Mouse (Mus musculus): ENCODE results near the gene Cyp2ab1. TPM values are rescaled to one million over a fixed set of nuclear protein-coding genes. Genes with fewer than 3 reads are reported as not detected.
A peak's percentile ranks its signal among the peaks of the same experiment; 100 is the strongest.

The Cyp2ab1 gene
- polyA plus RNA-seq, 1 experiment from 2014 or later = not detected

GRCm38 (mm10) chr16:20301770-20302649, 23.2 kb downstream of the Cyp2ab1 start, which contains the start of gene Parl:
TSS of gene Parl (minus strand) at chr16:20302387.
- peak within 1 kb of the TSS; percentile 86 for H3K9ac ChIP-seq (ENCODE audit: low read depth, low read length)
- no peaks in the 10 kb centered on the region for H3K27me3 ChIP-seq (ENCODE audit: control insufficient read depth, insufficient read depth, low read length)
- peaks cover 12% of the 10 kb centered on the region; the same call in 1 of the 2 replicates for H3K4me1 ChIP-seq (ENCODE audit: control insufficient read depth, insufficient read depth, low read length)
- no peaks in the 10 kb centered on the region for H3K9me3 ChIP-seq (replicated peaks; ENCODE audit: control insufficient read depth, low read length)
- WGBS (ENCODE audit: insufficient replicate concordance) = under 1% methylated on average over 52 of the region's 52 CpGs
- peak within 1 kb of the TSS; percentile 83 for H3K4me3 ChIP-seq (ENCODE audit: low read depth, low read length)
- peaks cover under 1% of the 10 kb centered on the region; the same call in 1 of the 2 replicates for H3K36me3 ChIP-seq (ENCODE audit: control insufficient read depth, insufficient read depth, low read length)
- H3K27ac ChIP-seq (ENCODE audit: low read depth, low read length) = peak within 1 kb of the TSS; percentile 64
- ATAC-seq (replicated peaks; ENCODE audit: insufficient number of reproducible peaks, low FRiP score, low TSS enrichment) = peak; percentile 80
- peak within 1 kb of the TSS; percentile 73 for H3K4me2 ChIP-seq

GRCm38 (mm10) chr16:20300076-20300475, 25.1 kb downstream of the Cyp2ab1 start:
- WGBS (ENCODE audit: insufficient replicate concordance) = 93% methylated on average over 2 of the region's 2 CpGs
- ATAC-seq (replicated peaks; ENCODE audit: insufficient number of reproducible peaks, low FRiP score, low TSS enrichment) = no peak

GRCm38 (mm10) chr16:20280238-20280637, 45.0 kb downstream of the Cyp2ab1 start:
- H3K9ac ChIP-seq (ENCODE audit: low read depth, low read length) = no peak overlapping the region
- no peak overlapping the region for H3K27ac ChIP-seq (ENCODE audit: low read depth, low read length)
- WGBS (ENCODE audit: insufficient replicate concordance) = 78% methylated on average over 4 of the region's 4 CpGs
- no peak overlapping the region for H3K4me2 ChIP-seq
- H3K27me3 ChIP-seq (ENCODE audit: control insufficient read depth, insufficient read depth, low read length) = no peaks in the 10 kb centered on the region
- H3K4me3 ChIP-seq (ENCODE audit: low read depth, low read length) = no peak overlapping the region
- H3K36me3 ChIP-seq (ENCODE audit: control insufficient read depth, insufficient read depth, low read length) = peaks cover 36% of the 10 kb centered on the region
- no peak for ATAC-seq (replicated peaks; ENCODE audit: insufficient number of reproducible peaks, low FRiP score, low TSS enrichment)
- no peaks in the 10 kb centered on the region for H3K9me3 ChIP-seq (replicated peaks; ENCODE audit: control insufficient read depth, low read length)
- H3K4me1 ChIP-seq (ENCODE audit: control insufficient read depth, insufficient read depth, low read length) = no peaks in the 10 kb centered on the region

More at GRCm38 (mm10) chr16:20300076-20300475, 25.1 kb downstream of the Cyp2ab1 start:
- no peaks in the 10 kb centered on the region for H3K9me3 ChIP-seq (replicated peaks; ENCODE audit: control insufficient read depth, low read length)
- H3K27me3 ChIP-seq (ENCODE audit: control insufficient read depth, insufficient read depth, low read length) = no peaks in the 10 kb centered on the region
- H3K27ac ChIP-seq (ENCODE audit: low read depth, low read length) = no peak overlapping the region
- peaks cover 3% of the 10 kb centered on the region for H3K36me3 ChIP-seq (ENCODE audit: control insufficient read depth, insufficient read depth, low read length)
- no peak overlapping the region for H3K9ac ChIP-seq (ENCODE audit: low read depth, low read length)
- H3K4me1 ChIP-seq (ENCODE audit: control insufficient read depth, insufficient read depth, low read length) = peaks cover 12% of the 10 kb centered on the region; the same call in 1 of the 2 replicates
- no peak overlapping the region for H3K4me3 ChIP-seq (ENCODE audit: low read depth, low read length)
- no peak overlapping the region for H3K4me2 ChIP-seq

- Histone ChIP-seq H3K27ac (ENCODE audit: low read depth, low read length) (no peak overlapping the region), H3K9me3 (replicated peaks; ENCODE audit: control insufficient read depth, low read length) (no peaks in the 10 kb centered on the region), H3K4me1 (ENCODE audit: control insufficient read depth, insufficient read depth, low read length) (no peaks in the 10 kb centered on the region), H3K4me2 (no peak overlapping the region), H3K36me3 (ENCODE audit: control insufficient read depth, insufficient read depth, low read length) (peaks cover 35% of the 10 kb centered on the region), H3K27me3 (ENCODE audit: control insufficient read depth, insufficient read depth, low read length) (no peaks in the 10 kb centered on the region), H3K9ac (ENCODE audit: low read depth, low read length) (no peak overlapping the region), H3K4me3 (ENCODE audit: low read depth, low read length) (no peak overlapping the region)
- no peak for ATAC-seq (replicated peaks; ENCODE audit: insufficient number of reproducible peaks, low FRiP score, low TSS enrichment)
- WGBS (ENCODE audit: insufficient replicate concordance) = 83% methylated on average over 5 of the region's 5 CpGs
These were observed 45.8 kb downstream of the Cyp2ab1 start for GRCm38 (mm10) chr16:20279395-20279794.

GRCm38 (mm10) chr16:20272994-20273393, 52.2 kb downstream of the Cyp2ab1 start:
- Histone ChIP-seq H3K27me3 (ENCODE audit: control insufficient read depth, insufficient read depth, low read length) (no peaks in the 10 kb centered on the region), H3K9me3 (replicated peaks; ENCODE audit: control insufficient read depth, low read length) (no peaks in the 10 kb centered on the region), H3K36me3 (ENCODE audit: control insufficient read depth, insufficient read depth, low read length) (peaks cover 4% of the 10 kb centered on the region; the same call in 1 of the 2 replicates), H3K9ac (ENCODE audit: low read depth, low read length) (no peak overlapping the region), H3K4me2 (no peak overlapping the region), H3K4me3 (ENCODE audit: low read depth, low read length) (no peak overlapping the region), H3K27ac (ENCODE audit: low read depth, low read length) (no peak overlapping the region), H3K4me1 (ENCODE audit: control insufficient read depth, insufficient read depth, low read length) (peaks cover 8% of the 10 kb centered on the region; the same call in 1 of the 2 replicates)
- ATAC-seq (replicated peaks; ENCODE audit: insufficient number of reproducible peaks, low FRiP score, low TSS enrichment) = no peak
- WGBS (ENCODE audit: insufficient replicate concordance) = 5% methylated on average over 3 of the region's 3 CpGs

- H3K9me3 ChIP-seq (replicated peaks; ENCODE audit: control insufficient read depth, low read length) = no peaks in the 10 kb centered on the region
- ATAC-seq (replicated peaks; ENCODE audit: insufficient number of reproducible peaks, low FRiP score, low TSS enrichment) = no peak
- no peak overlapping the region for H3K4me3 ChIP-seq (ENCODE audit: low read depth, low read length)
- H3K36me3 ChIP-seq (ENCODE audit: control insufficient read depth, insufficient read depth, low read length) = no peaks in the 10 kb centered on the region
- peaks cover 8% of the 10 kb centered on the region; the same call in 1 of the 2 replicates for H3K4me1 ChIP-seq (ENCODE audit: control insufficient read depth, insufficient read depth, low read length)
- no peak overlapping the region for H3K9ac ChIP-seq (ENCODE audit: low read depth, low read length)
- no peak overlapping the region for H3K27ac ChIP-seq (ENCODE audit: low read depth, low read length)
- WGBS (ENCODE audit: insufficient replicate concordance) = 78% methylated on average over 4 of the region's 4 CpGs
- no peak overlapping the region for H3K4me2 ChIP-seq
- no peaks in the 10 kb centered on the region for H3K27me3 ChIP-seq (ENCODE audit: control insufficient read depth, insufficient read depth, low read length)
These were observed 53.9 kb downstream of the Cyp2ab1 start for GRCm38 (mm10) chr16:20271339-20271738.

- 60% methylated on average over 7 of the region's 7 CpGs for whole genome bisulfite sequencing (ENCODE audit: insufficient replicate concordance)
- Histone ChIP-seq H3K36me3 (ENCODE audit: control insufficient read depth, insufficient read depth, low read length) (no peaks in the 10 kb centered on the region), H3K9ac (ENCODE audit: low read depth, low read length) (no peak overlapping the region), H3K4me2 (no peak overlapping the region), H3K9me3 (replicated peaks; ENCODE audit: control insufficient read depth, low read length) (no peaks in the 10 kb centered on the region), H3K27me3 (ENCODE audit: control insufficient read depth, insufficient read depth, low read length) (no peaks in the 10 kb centered on the region), H3K4me3 (ENCODE audit: low read depth, low read length) (no peak overlapping the region), H3K27ac (ENCODE audit: low read depth, low read length) (no peak overlapping the region), H3K4me1 (ENCODE audit: control insufficient read depth, insufficient read depth, low read length) (no peaks in the 10 kb centered on the region)
- ATAC-seq (replicated peaks; ENCODE audit: insufficient number of reproducible peaks, low FRiP score, low TSS enrichment) = no peak
These were observed 60.1 kb downstream of the Cyp2ab1 start for GRCm38 (mm10) chr16:20265089-20265488.
